8 mouse cellular contexts compared by ENCODE assay signal in the genomic region with DNA sequence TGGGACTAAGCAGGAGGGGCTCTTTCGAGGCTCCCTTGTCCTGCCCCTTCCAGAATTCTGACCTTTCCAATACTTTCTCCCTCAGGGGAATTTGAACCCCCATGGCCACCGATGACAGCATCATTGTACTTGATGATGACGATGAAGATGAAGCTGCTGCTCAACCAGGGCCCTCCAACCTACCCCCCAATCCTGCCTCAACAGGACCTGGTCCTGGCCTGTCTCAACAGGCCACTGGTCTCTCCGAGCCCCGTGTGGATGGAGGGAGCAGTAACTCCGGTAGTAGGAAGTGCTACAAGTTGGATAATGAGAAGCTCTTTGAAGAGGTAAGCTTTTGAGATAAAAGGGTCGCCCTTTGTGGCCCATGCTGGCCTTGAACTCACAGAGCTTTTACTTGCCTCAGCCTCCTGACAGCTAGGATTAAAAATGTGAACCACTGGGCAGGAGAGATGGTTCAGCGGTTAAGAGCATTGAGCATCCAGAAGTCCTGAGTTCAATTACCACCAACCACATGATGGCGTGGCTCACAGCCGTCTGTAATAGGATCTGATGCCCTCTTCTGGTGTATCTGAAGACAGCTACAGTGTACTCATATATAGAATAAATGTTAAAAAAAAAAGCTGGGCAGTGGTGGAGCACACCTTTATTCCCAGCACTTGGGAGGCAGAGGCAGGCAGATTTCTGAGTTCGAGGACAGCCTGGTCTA. TPM values are rescaled to one million over a fixed set of nuclear protein-coding genes. Genes with fewer than 3 reads are reported as not detected.
A peak's percentile ranks its signal among the peaks of the same experiment; 100 is the strongest.
DNase-seq lines count a peak whose midpoint lies in the region; ATAC-seq lines count a peak whose summit lies in the region.

No protein-coding gene starts in this region.

- no peak for ATAC-seq in heart, embryonic 13.5 days (ENCODE audit: extremely low read depth, insufficient number of reproducible peaks, low FRiP score, low TSS enrichment)
- ATAC-seq in forebrain, embryonic 15.5 days (replicated peaks): no peak

- H3K27me3 ChIP-seq in heart, embryonic 13.5 days (replicated peaks): no peaks in the 10 kb centered on the region
- no peaks in the 10 kb centered on the region for H3K27me3 ChIP-seq in forebrain, embryonic 15.5 days

- no peak for DNase-seq in heart, postnatal 25 days (ENCODE audit: low spot score)
- DNase-seq in ES-CJ7 (ENCODE audit: low read depth, low spot score): peak; percentile 60
- DNase-seq in adrenal gland, postnatal 10 days: no peak
- DNase-seq in ovary, postnatal 36 days (ENCODE audit: low spot score): no peak
- no peak for DNase-seq in lung, postnatal 14 days

- peak overlapping the region; percentile 88 for H3K9ac ChIP-seq in heart, embryonic 13.5 days
- H3K9ac ChIP-seq in forebrain, embryonic 15.5 days (replicated peaks): peak overlapping the region; percentile 87

- no peaks in the 10 kb centered on the region for H3K9me3 ChIP-seq in heart, embryonic 13.5 days
- H3K9me3 ChIP-seq in forebrain, embryonic 15.5 days: no peaks in the 10 kb centered on the region

- H3K4me3 ChIP-seq in heart, embryonic 13.5 days: peak overlapping the region; percentile 75
- peak overlapping the region; percentile 80 for H3K4me3 ChIP-seq in forebrain, embryonic 15.5 days
- peak overlapping the region; percentile 95 for H3K4me3 ChIP-seq in macrophage (ENCODE audit: inconsistent target)

- peaks cover 47% of the 10 kb centered on the region for H3K36me3 ChIP-seq in heart, embryonic 13.5 days
- peaks cover 39% of the 10 kb centered on the region for H3K36me3 ChIP-seq in forebrain, embryonic 15.5 days
- H3K36me3 ChIP-seq in macrophage (ENCODE audit: inconsistent target): peaks cover 41% of the 10 kb centered on the region; the same call in 1 of the 2 replicates

- H3K27ac ChIP-seq in heart, embryonic 13.5 days (replicated peaks): peak overlapping the region; percentile 89
- H3K27ac ChIP-seq in forebrain, embryonic 15.5 days (replicated peaks): no peak overlapping the region
- H3K27ac ChIP-seq in macrophage: peak overlapping the region; percentile 93

- intact Hi-C loops in heart, postnatal 25 days (cut with DNase I): no loop called here

- peaks cover 36% of the 10 kb centered on the region for H3K4me1 ChIP-seq in heart, embryonic 13.5 days
- H3K4me1 ChIP-seq in forebrain, embryonic 15.5 days: peaks cover 40% of the 10 kb centered on the region

- H3K79me2 ChIP-seq in macrophage (ENCODE audit: inconsistent target): peaks cover 70% of the 10 kb centered on the region

- 46% methylated on average over 11 of the region's 11 CpGs for WGBS in heart, embryonic 13.5 days
- 52% methylated on average over 11 of the region's 11 CpGs for WGBS in forebrain, embryonic 15.5 days
- 41% methylated on average over 11 of the region's 11 CpGs for WGBS in macrophage (ENCODE audit: missing documents)

- H3K4me2 ChIP-seq in heart, embryonic 13.5 days: peak overlapping the region; percentile 99
- peak overlapping the region; percentile 94 for H3K4me2 ChIP-seq in forebrain, embryonic 15.5 days (replicated peaks)

RNA-seq across cellular contexts. Expression of a gene that starts 1.3 kb away (rescaled TPM):
- polyA plus RNA-seq in heart, embryonic 13.5 days (2015; fragmentation: Nextera tagmentation; extraction: Ambion mirVana): 31.7 and 35.3 TPM in 2 replicates
- 10 to 100 TPM; 14.3 to 17.5 TPM for total RNA-seq in heart, postnatal 25 days (2021)
- polyA plus RNA-seq in forebrain, embryonic 15.5 days (2015; fragmentation: Nextera tagmentation; extraction: Ambion mirVana): 61.5 and 63.5 TPM in 2 replicates
- 100 to 1,000 TPM in 16 of 26 experiments, 10 to 100 TPM in 10; 45.5 to 715 (median 283) TPM for total RNA-seq in macrophage (2018; cell fraction: chromatin; rRNA removed)
- total RNA-seq in macrophage (2018; cell fraction: cytosol; rRNA removed): 100 to 1,000 TPM in 14 of 26 experiments, 10 to 100 TPM in 12; 42.9 to 264 (median 138) TPM
- total RNA-seq in macrophage (2018; cell fraction: nucleus; rRNA removed): 100 to 1,000 TPM in 20 of 26 experiments, 10 to 100 TPM in 6; 62.8 to 925 (median 335) TPM
- polyA plus RNA-seq in macrophage (2018): 32.1 to 95.9 TPM (median 50.6 TPM) in 3 replicates
- 10 to 100 TPM; 25.4 to 26.3 TPM for total RNA-seq in adrenal gland, postnatal 10 days (2021)

RNA-seq across cellular contexts. Expression of a gene that starts 5.2 kb away (rescaled TPM):
- 34.2 and 36.8 TPM in 2 replicates for polyA plus RNA-seq in heart, embryonic 13.5 days (2015; fragmentation: Nextera tagmentation; extraction: Ambion mirVana)
- 100 to 1,000 TPM in 1 of 2 experiments, 10 to 100 TPM in 1; 93.5 to 104 TPM for total RNA-seq in heart, postnatal 25 days (2021)
- 18.2 and 18.4 TPM in 2 replicates for polyA plus RNA-seq in forebrain, embryonic 15.5 days (2015; fragmentation: Nextera tagmentation; extraction: Ambion mirVana)
- total RNA-seq in macrophage (2018; cell fraction: chromatin; rRNA removed): 1,000 to 10,000 TPM in 1 of 26 experiments, 100 to 1,000 TPM in 25; 113 to 1,389 (median 406) TPM
- total RNA-seq in macrophage (2018; cell fraction: cytosol; rRNA removed): 1,000 to 10,000 TPM in 11 of 26 experiments, 100 to 1,000 TPM in 15; 321 to 1,516 (median 723) TPM
- 1,000 to 10,000 TPM in 17 of 26 experiments, 100 to 1,000 TPM in 9; 461 to 2,733 (median 1,524) TPM for total RNA-seq in macrophage (2018; cell fraction: nucleus; rRNA removed)
- polyA plus RNA-seq in macrophage (2018): 235 to 575 TPM (median 237 TPM) in 3 replicates
- 100 to 1,000 TPM; 131 to 150 TPM for total RNA-seq in adrenal gland, postnatal 10 days (2021)

RNA-seq across cellular contexts. Expression of a gene that starts 5.2 kb away (rescaled TPM):
- 12.8 and 12.9 TPM in 2 replicates for polyA plus RNA-seq in heart, embryonic 13.5 days (2015; fragmentation: Nextera tagmentation; extraction: Ambion mirVana)
- total RNA-seq in heart, postnatal 25 days (2021): 10 to 100 TPM; 15.5 to 19.4 TPM
- polyA plus RNA-seq in forebrain, embryonic 15.5 days (2015; fragmentation: Nextera tagmentation; extraction: Ambion mirVana): 18.7 and 19.5 TPM in 2 replicates
- total RNA-seq in macrophage (2018; cell fraction: chromatin; rRNA removed): 10 to 100 TPM; 19.6 to 48.0 (median 32.3) TPM
- 10 to 100 TPM; 20.3 to 33.9 (median 27.8) TPM for total RNA-seq in macrophage (2018; cell fraction: cytosol; rRNA removed)
- 10 to 100 TPM; 23.9 to 53.5 (median 40.4) TPM for total RNA-seq in macrophage (2018; cell fraction: nucleus; rRNA removed)
- polyA plus RNA-seq in macrophage (2018): 18.2 to 24.0 TPM (median 21.3 TPM) in 3 replicates
- total RNA-seq in adrenal gland, postnatal 10 days (2021): 10 to 100 TPM; 29.2 to 34.3 TPM

RNA-seq across cellular contexts. Expression of a gene that starts 5.6 kb away (rescaled TPM):
- 0.19 TPM in 1 of 2 replicates, not detected in the other for polyA plus RNA-seq in heart, embryonic 13.5 days (2015; fragmentation: Nextera tagmentation; extraction: Ambion mirVana)
- not detected for total RNA-seq in heart, postnatal 25 days (2021)
- 0.32 and 0.80 TPM in 2 replicates for polyA plus RNA-seq in forebrain, embryonic 15.5 days (2015; fragmentation: Nextera tagmentation; extraction: Ambion mirVana)
- total RNA-seq in macrophage (2018; cell fraction: chromatin; rRNA removed): not detected
- 1 to 10 TPM in 12 of 26 experiments, under 1 TPM in 13, not detected in 1; 0.54 to 1.8 (median 0.88) TPM for total RNA-seq in macrophage (2018; cell fraction: cytosol; rRNA removed)
- total RNA-seq in macrophage (2018; cell fraction: nucleus; rRNA removed): 1 to 10 TPM in 5 of 26 experiments, under 1 TPM in 2, not detected in 19; 0.68 to 1.9 (median 1.1) TPM
- 1.8 TPM in 1 of 3 replicates, not detected in the others for polyA plus RNA-seq in macrophage (2018)
- not detected for total RNA-seq in adrenal gland, postnatal 10 days (2021)

RNA-seq across cellular contexts. Expression of a gene that starts 18.8 kb away (rescaled TPM):
- polyA plus RNA-seq in heart, embryonic 13.5 days (2015; fragmentation: Nextera tagmentation; extraction: Ambion mirVana): 32.6 and 37.6 TPM in 2 replicates
- 10 to 100 TPM; 38.2 to 44.6 TPM for total RNA-seq in heart, postnatal 25 days (2021)
- polyA plus RNA-seq in forebrain, embryonic 15.5 days (2015; fragmentation: Nextera tagmentation; extraction: Ambion mirVana): 46.6 and 47.2 TPM in 2 replicates
- total RNA-seq in macrophage (2018; cell fraction: chromatin; rRNA removed): 1,000 to 10,000 TPM in 5 of 26 experiments, 100 to 1,000 TPM in 21; 361 to 1,491 (median 730) TPM
- total RNA-seq in macrophage (2018; cell fraction: cytosol; rRNA removed): 10 to 100 TPM; 16.2 to 93.6 (median 48.0) TPM
- 100 to 1,000 TPM; 102 to 712 (median 325) TPM for total RNA-seq in macrophage (2018; cell fraction: nucleus; rRNA removed)
- 36.9 to 101 TPM (median 53.4 TPM) in 3 replicates for polyA plus RNA-seq in macrophage (2018)
- total RNA-seq in adrenal gland, postnatal 10 days (2021): 10 to 100 TPM; 57.1 to 76.3 TPM
